Mouse (Mus musculus) v-Abl transformed pro-B cells (cell line): Measurements from ENCODE around the gene B3gat3.

Experiments
- in situ Hi-C, 2 experiments: fragments of 400-800 bp; cut with MboI; formaldehyde crosslinking; loops; one replicate each; pipeline ENCODE4 v1.15.1; 2025; ENCODE audit not compliant: unreplicated experiment in 2 of 2

The B3gat3 gene

GRCm38 (mm10) chr19:8920073-8920736 is at the start of gene B3gat3:
Gene B3gat3 (plus strand): TSS chr19:8920374.
- in situ Hi-C loops, result no loop called here

GRCm38 (mm10) chr19:8870381-8870780 is 49.8 kb upstream of the B3gat3 start:
- in situ Hi-C loops, result loop anchor here in 1 of 2 experiments (25.0 kb wide), 1 partner anchor 92 kb away; the partner anchor contains the start of genes Eef1g and Tut1

GRCm38 (mm10) chr19:8870838-8871237 is 49.3 kb upstream of the B3gat3 start:
- in situ Hi-C loops, result loop anchor here in 1 of 2 experiments (25.0 kb wide), 1 partner anchor 91 kb away; the partner anchor contains the start of genes Eef1g and Tut1

GRCm38 (mm10) chr19:8871267-8872186 is 48.6 kb upstream of the B3gat3 start, which contains the start of gene Ubxn1:
Gene Ubxn1 (plus strand): TSS chr19:8871496.
- in situ Hi-C loops, result loop anchor here in 1 of 2 experiments (25.0 kb wide), 1 partner anchor 91 kb away; the partner anchor contains the start of genes Eef1g and Tut1

GRCm38 (mm10) chr19:8872266-8872840 is 47.8 kb upstream of the B3gat3 start:
- in situ Hi-C loops, result loop anchor here in 1 of 2 experiments (25.0 kb wide), 1 partner anchor 90 kb away; the partner anchor contains the start of genes Eef1g and Tut1

GRCm38 (mm10) chr19:8875031-8875430 is 45.1 kb upstream of the B3gat3 start:
- in situ Hi-C loops, result loop anchor here in 1 of 2 experiments (25.0 kb wide), 1 partner anchor 1388 kb away; the partner anchor contains the start of genes Atl3 and Rtn3

- in situ Hi-C loops, result loop anchor here in 1 of 2 experiments (5.0 to 25.0 kb wide), 2 partner anchors 82 to 1393 kb away; partner anchors contain the start of genes Atl3 and Rtn3
Observed at GRCm38 (mm10) chr19:8880311-8881033, 39.7 kb upstream of the B3gat3 start, which contains the start of gene Uqcc3. Gene Uqcc3 (minus strand): TSS chr19:8880923.

- in situ Hi-C loops, result loop anchor here in 1 of 2 experiments (5.0 to 25.0 kb wide), 2 partner anchors 81 to 1394 kb away; partner anchors contain the start of genes Atl3 and Rtn3
Observed at GRCm38 (mm10) chr19:8881034-8881392, 39.2 kb upstream of the B3gat3 start.

GRCm38 (mm10) chr19:8883616-8884015 is 36.6 kb upstream of the B3gat3 start, which contains the start of the genes Lbhd1 and Gm49403:
Gene Lbhd1 (plus strand): TSS chr19:8883732.
Gene Gm49403 (plus strand): TSS chr19:8883930.
- in situ Hi-C loops, result loop anchor here in 1 of 2 experiments (5.0 to 25.0 kb wide), 2 partner anchors 79 to 1396 kb away; partner anchors contain the start of genes Atl3 and Rtn3

- in situ Hi-C loops, result loop anchor here in 1 of 2 experiments (25.0 kb wide), 1 partner anchor 1400 kb away; the partner anchor contains the start of genes Atl3 and Rtn3
Observed at GRCm38 (mm10) chr19:8886916-8887584, 33.1 kb upstream of the B3gat3 start.

GRCm38 (mm10) chr19:8887585-8888463 is 32.4 kb upstream of the B3gat3 start:
- in situ Hi-C loops, result loop anchor here in 1 of 2 experiments (25.0 kb wide), 1 partner anchor 1401 kb away; the partner anchor contains the start of genes Atl3 and Rtn3

GRCm38 (mm10) chr19:8888511-8889385 is 31.4 kb upstream of the B3gat3 start, which contains the start of the genes 1810009A15Rik and Gm49416:
Gene 1810009A15Rik (plus strand): TSS chr19:8888853.
Gene Gm49416 (plus strand): TSS chr19:8888926.
- in situ Hi-C loops, result loop anchor here in 1 of 2 experiments (25.0 kb wide), 1 partner anchor 1401 kb away; the partner anchor contains the start of genes Atl3 and Rtn3

GRCm38 (mm10) chr19:8892829-8893766 is 27.1 kb upstream of the B3gat3 start, which contains the start of gene Ints5:
Gene Ints5 (plus strand): TSS chr19:8893005.
- in situ Hi-C loops, result loop anchor here in 1 of 2 experiments (25.0 kb wide), 1 partner anchor 1406 kb away; the partner anchor contains the start of genes Atl3 and Rtn3

- in situ Hi-C loops, result loop anchor here in 1 of 2 experiments (25.0 kb wide), 1 partner anchor 1408 kb away; the partner anchor contains the start of genes Atl3 and Rtn3
Observed at GRCm38 (mm10) chr19:8895397-8895960, 24.7 kb upstream of the B3gat3 start.

GRCm38 (mm10) chr19:8896231-8896630 is 23.9 kb upstream of the B3gat3 start:
- in situ Hi-C loops, result loop anchor here in 1 of 2 experiments (25.0 kb wide), 1 partner anchor 1409 kb away; the partner anchor contains the start of genes Atl3 and Rtn3
